Mouse (Mus musculus): Measurements from ENCODE around the gene Sh2d7. TPM values are rescaled to one million over a fixed set of nuclear protein-coding genes. Genes with fewer than 3 reads are reported as not detected.

The Sh2d7 gene
- polyA plus RNA-seq, 1 experiment from 2014 or later = not detected

DNA sequence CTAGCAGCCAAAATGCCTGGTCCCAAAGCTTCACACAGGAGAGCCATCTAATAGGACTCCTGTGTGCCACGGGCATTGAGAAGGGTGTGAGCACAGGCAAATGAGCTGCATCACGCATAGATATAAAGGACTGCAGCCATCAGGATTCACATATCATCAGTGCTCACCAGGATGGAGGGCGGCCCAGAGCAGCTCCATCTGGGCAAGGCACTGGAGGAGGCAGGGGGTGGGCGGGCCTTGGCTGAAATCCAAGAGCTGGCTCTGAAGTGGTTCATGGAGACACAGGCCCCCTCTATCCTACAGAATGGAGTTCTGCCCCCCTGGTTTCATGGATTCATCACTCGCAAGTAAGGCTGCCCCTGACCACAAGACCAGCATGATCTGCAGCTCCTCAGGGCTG, 4.8 kb upstream of the Sh2d7 start:
- peak; percentile 74 for DNase-seq
- WGBS = 42% methylated on average over 5 of the region's 5 CpGs
- ATAC-seq (ENCODE audit: low FRiP score, low TSS enrichment) = peak; percentile 62; the same call in 1 of the 2 replicates
- no peaks in the 10 kb centered on the region for H3K9me3 ChIP-seq (ENCODE audit: control insufficient read depth, low read length)
- no peaks in the 10 kb centered on the region for H3K27me3 ChIP-seq (ENCODE audit: control insufficient read depth, insufficient read depth, low read length)
- peak overlapping the region; percentile 46; the same call in 1 of the 2 replicates for H3K27ac ChIP-seq (replicated peaks; ENCODE audit: low read depth, low read length)
- H3K4me1 ChIP-seq (ENCODE audit: control insufficient read depth, insufficient read depth, low read length) = peaks cover 8% of the 10 kb centered on the region; the same call in 1 of the 2 replicates
- no peak overlapping the region for H3K4me3 ChIP-seq (replicated peaks; ENCODE audit: low read depth, low read length)
- no peak overlapping the region for H3K4me2 ChIP-seq (ENCODE audit: low read length)
- no peak overlapping the region for H3K9ac ChIP-seq (replicated peaks; ENCODE audit: low read length)
- no peaks in the 10 kb centered on the region for H3K36me3 ChIP-seq (ENCODE audit: control insufficient read depth, insufficient read depth, low read length)

DNA sequence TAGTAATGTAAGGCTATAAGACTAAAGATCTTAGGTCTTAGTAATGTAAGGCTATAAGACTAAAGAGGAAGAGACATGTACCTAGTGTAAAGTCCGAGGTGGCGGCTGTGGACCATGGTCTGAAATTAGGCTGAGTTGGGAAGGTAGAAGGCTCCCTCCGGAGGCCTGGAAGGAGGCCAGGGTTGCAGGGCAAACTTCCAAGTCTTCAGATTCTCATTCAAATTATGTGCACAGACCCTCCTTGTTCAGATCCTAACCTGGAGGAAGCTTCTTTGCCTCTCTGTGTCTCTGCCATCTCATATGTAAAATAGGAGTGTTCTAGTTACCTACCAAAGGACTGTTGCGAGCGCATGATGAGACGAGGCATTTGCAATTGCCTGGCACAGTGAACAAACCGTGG, 2.5 kb upstream of the Sh2d7 start:
- peak; percentile 51 for DNase-seq
- no peak for ATAC-seq (ENCODE audit: low FRiP score, low TSS enrichment)
- peaks cover 8% of the 10 kb centered on the region; the same call in 1 of the 2 replicates for H3K4me1 ChIP-seq (ENCODE audit: control insufficient read depth, insufficient read depth, low read length)
- no peak overlapping the region for H3K4me3 ChIP-seq (replicated peaks; ENCODE audit: low read depth, low read length)
- H3K9ac ChIP-seq (replicated peaks; ENCODE audit: low read length) = no peak overlapping the region
- H3K9me3 ChIP-seq (ENCODE audit: control insufficient read depth, low read length) = no peaks in the 10 kb centered on the region
- no peaks in the 10 kb centered on the region for H3K36me3 ChIP-seq (ENCODE audit: control insufficient read depth, insufficient read depth, low read length)
- H3K27ac ChIP-seq (replicated peaks; ENCODE audit: low read depth, low read length) = no peak overlapping the region
- no peaks in the 10 kb centered on the region for H3K27me3 ChIP-seq (ENCODE audit: control insufficient read depth, insufficient read depth, low read length)
- H3K4me2 ChIP-seq (ENCODE audit: low read length) = no peak overlapping the region
- 74% methylated on average over 7 of the region's 7 CpGs for WGBS

DNA sequence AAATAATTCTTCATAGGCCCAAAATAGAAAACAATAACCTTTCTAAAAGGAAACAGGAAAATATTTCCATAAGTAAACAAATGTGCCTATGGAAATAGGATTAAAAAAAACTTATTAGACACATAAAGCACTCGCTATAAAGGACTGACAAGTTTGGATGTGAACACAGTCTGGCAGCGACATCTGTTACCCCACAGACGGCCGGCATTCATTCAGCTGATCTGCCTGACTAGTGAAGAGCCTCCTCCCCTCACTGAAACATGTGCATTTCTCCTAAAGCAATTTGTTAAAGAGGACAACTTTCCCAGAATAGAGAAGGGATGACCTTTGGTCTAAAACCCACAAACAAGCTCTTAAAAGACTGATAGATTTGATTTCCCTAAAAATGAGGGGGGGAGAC, 1.8 kb upstream of the Sh2d7 start:
- no peak for ATAC-seq (ENCODE audit: low FRiP score, low TSS enrichment)
- no peak overlapping the region for H3K4me3 ChIP-seq (replicated peaks; ENCODE audit: low read depth, low read length)
- DNase-seq = peak; percentile 21
- no peaks in the 10 kb centered on the region for H3K9me3 ChIP-seq (ENCODE audit: control insufficient read depth, low read length)
- no peaks in the 10 kb centered on the region for H3K27me3 ChIP-seq (ENCODE audit: control insufficient read depth, insufficient read depth, low read length)
- no peaks in the 10 kb centered on the region for H3K36me3 ChIP-seq (ENCODE audit: control insufficient read depth, insufficient read depth, low read length)
- peaks cover 8% of the 10 kb centered on the region; the same call in 1 of the 2 replicates for H3K4me1 ChIP-seq (ENCODE audit: control insufficient read depth, insufficient read depth, low read length)
- no peak overlapping the region for H3K4me2 ChIP-seq (ENCODE audit: low read length)
- WGBS = 34% methylated on average over 4 of the region's 4 CpGs
- H3K27ac ChIP-seq (replicated peaks; ENCODE audit: low read depth, low read length) = no peak overlapping the region
- no peak overlapping the region for H3K9ac ChIP-seq (replicated peaks; ENCODE audit: low read length)

DNA sequence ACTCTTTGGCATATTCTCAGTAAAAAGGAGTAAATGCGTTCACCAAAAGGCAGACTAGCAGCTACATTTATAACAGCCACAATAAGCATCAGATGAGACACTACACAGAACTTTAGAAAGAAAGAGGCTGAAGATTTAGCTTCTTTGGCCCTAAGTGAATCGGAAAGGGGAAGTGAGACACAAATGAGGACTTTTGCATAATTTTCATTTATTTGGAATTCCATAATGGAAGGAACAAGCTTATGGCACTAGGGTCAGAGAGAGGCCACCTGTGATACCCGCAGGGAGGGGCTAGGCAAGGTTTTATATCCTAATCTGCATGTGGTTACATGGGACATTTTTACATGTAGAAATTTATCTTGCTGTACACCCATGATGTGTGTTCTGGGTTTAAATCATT, 1.3 kb upstream of the Sh2d7 start:
- ATAC-seq (ENCODE audit: low FRiP score, low TSS enrichment) = no peak

DNA sequence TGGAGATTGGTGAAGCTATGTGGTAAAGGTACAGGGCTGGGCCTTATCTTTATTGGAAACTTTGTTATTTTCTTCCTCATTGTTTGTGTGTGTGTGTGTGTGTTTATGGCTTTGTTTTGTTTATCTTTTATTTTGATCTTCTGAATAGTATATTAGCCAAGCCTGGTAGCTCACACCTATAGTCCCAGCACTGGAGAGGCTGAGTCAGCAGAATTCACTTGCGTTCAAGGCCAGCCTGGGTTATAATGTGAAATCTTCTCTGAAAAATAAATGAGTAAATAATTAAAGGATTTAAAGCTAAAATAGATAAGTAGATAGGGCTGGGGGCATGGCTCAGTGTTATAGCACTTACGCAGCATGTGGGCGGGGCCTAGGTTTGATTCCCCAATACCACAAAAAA, 540 bp upstream of the Sh2d7 start:
- Histone ChIP-seq H3K9me3 (ENCODE audit: control insufficient read depth, low read length) (no peaks in the 10 kb centered on the region), H3K27ac (replicated peaks; ENCODE audit: low read depth, low read length) (no peak overlapping the region), H3K36me3 (ENCODE audit: control insufficient read depth, insufficient read depth, low read length) (no peaks in the 10 kb centered on the region), H3K4me1 (ENCODE audit: control insufficient read depth, insufficient read depth, low read length) (peaks cover 8% of the 10 kb centered on the region; the same call in 1 of the 2 replicates), H3K4me3 (replicated peaks; ENCODE audit: low read depth, low read length) (no peak overlapping the region), H3K4me2 (ENCODE audit: low read length) (no peak overlapping the region), H3K27me3 (ENCODE audit: control insufficient read depth, insufficient read depth, low read length) (no peaks in the 10 kb centered on the region), H3K9ac (replicated peaks; ENCODE audit: low read length) (no peak overlapping the region)
- ATAC-seq (ENCODE audit: low FRiP score, low TSS enrichment) (no peak), DNase-seq (no peak)
- 97% methylated on average over 3 of the region's 3 CpGs for WGBS

More for the DNA sequence above, 1.3 kb upstream of the Sh2d7 start:
- no peak for DNase-seq
- no peaks in the 10 kb centered on the region for H3K27me3 ChIP-seq (ENCODE audit: control insufficient read depth, insufficient read depth, low read length)
- no peak overlapping the region for H3K27ac ChIP-seq (replicated peaks; ENCODE audit: low read depth, low read length)
- no peak overlapping the region for H3K4me3 ChIP-seq (replicated peaks; ENCODE audit: low read depth, low read length)
- no peaks in the 10 kb centered on the region for H3K9me3 ChIP-seq (ENCODE audit: control insufficient read depth, low read length)
- 83% methylated on average over 3 of the region's 3 CpGs for WGBS
- no peak overlapping the region for H3K4me2 ChIP-seq (ENCODE audit: low read length)
- H3K9ac ChIP-seq (replicated peaks; ENCODE audit: low read length) = no peak overlapping the region
- peaks cover 8% of the 10 kb centered on the region; the same call in 1 of the 2 replicates for H3K4me1 ChIP-seq (ENCODE audit: control insufficient read depth, insufficient read depth, low read length)
- H3K36me3 ChIP-seq (ENCODE audit: control insufficient read depth, insufficient read depth, low read length) = no peaks in the 10 kb centered on the region

DNA sequence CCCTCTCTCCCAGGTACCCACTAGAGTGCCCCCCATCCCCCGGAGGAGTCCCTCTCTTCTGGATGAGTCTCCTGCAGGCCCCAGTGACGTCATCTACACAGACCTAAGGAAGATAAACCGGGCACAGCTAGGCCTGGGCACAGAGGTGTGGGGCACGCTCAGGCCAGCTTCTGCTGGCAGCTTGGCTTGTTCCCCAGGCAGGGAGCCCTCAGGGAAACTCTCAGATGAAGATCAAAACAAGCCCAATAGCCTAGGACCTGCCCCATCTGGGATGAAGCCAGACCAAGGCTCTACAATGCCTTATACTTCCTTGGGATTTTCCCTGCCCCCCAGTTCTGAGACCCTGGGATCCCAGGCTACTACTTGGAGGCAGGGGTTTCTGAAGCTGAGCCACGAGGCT, 2.0 kb downstream of the Sh2d7 start:
- DNase-seq (no peak), ATAC-seq (ENCODE audit: low FRiP score, low TSS enrichment) (no peak)
- Histone ChIP-seq H3K36me3 (ENCODE audit: control insufficient read depth, insufficient read depth, low read length) (0 out of 2 replicates have a peak, but pooled peaks cover 5% of the 10 kb centered on the region), H3K9me3 (ENCODE audit: control insufficient read depth, low read length) (no peaks in the 10 kb centered on the region), H3K27ac (replicated peaks; ENCODE audit: low read depth, low read length) (no peak overlapping the region), H3K4me2 (ENCODE audit: low read length) (no peak overlapping the region), H3K27me3 (ENCODE audit: control insufficient read depth, insufficient read depth, low read length) (no peaks in the 10 kb centered on the region), H3K4me3 (replicated peaks; ENCODE audit: low read depth, low read length) (no peak overlapping the region), H3K9ac (replicated peaks; ENCODE audit: low read length) (no peak overlapping the region), H3K4me1 (ENCODE audit: control insufficient read depth, insufficient read depth, low read length) (no peaks in the 10 kb centered on the region)
- 80% methylated on average over 5 of the region's 5 CpGs for WGBS

DNA sequence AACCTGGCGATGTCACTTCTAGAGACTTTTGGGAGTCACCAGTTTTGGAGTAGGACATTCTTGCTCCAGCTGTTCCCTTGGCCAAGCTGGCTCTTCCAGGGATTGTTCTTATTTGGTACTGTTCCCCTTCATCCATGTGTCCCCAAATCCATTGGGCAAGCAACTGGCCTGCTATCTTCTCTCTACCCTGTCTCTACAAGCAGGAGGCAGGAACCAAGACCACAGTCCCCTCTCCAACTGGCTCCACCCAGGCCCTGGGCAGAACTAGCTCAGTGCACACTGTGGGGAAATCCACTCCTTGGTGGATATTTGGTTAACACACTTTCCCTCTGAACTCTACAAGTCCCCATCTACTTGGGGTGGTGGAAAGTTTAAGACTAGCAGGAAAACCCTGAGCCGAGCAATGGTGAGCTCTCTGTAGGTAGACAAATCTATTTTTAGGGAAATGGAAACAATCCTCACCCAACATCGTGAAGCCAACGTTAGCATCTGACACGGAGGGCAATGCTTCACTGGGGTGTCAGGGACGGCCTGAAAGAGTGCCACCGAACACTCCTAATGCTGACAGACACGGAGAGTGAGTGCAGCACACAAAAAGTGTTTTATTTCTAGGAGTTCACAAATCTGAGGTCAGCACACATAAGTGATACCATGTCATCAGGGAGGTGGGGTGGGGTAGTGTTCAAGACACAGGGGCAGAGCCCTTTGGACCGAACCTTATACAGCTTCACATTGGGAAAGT, 5.6 kb downstream of the Sh2d7 start:
- no peak for ATAC-seq (ENCODE audit: low FRiP score, low TSS enrichment)
- 89% methylated on average over 9 of the region's 9 CpGs for WGBS
- no peak overlapping the region for H3K27ac ChIP-seq (replicated peaks; ENCODE audit: low read depth, low read length)
- no peak for DNase-seq
- H3K27me3 ChIP-seq (ENCODE audit: control insufficient read depth, insufficient read depth, low read length) = no peaks in the 10 kb centered on the region
- 0 out of 2 replicates have a peak, but pooled peaks cover 18% of the 10 kb centered on the region for H3K36me3 ChIP-seq (ENCODE audit: control insufficient read depth, insufficient read depth, low read length)
- H3K4me3 ChIP-seq (replicated peaks; ENCODE audit: low read depth, low read length) = no peak overlapping the region
- H3K9ac ChIP-seq (replicated peaks; ENCODE audit: low read length) = no peak overlapping the region
- no peak overlapping the region for H3K4me2 ChIP-seq (ENCODE audit: low read length)
- H3K4me1 ChIP-seq (ENCODE audit: control insufficient read depth, insufficient read depth, low read length) = no peaks in the 10 kb centered on the region
- no peaks in the 10 kb centered on the region for H3K9me3 ChIP-seq (ENCODE audit: control insufficient read depth, low read length)

DNA sequence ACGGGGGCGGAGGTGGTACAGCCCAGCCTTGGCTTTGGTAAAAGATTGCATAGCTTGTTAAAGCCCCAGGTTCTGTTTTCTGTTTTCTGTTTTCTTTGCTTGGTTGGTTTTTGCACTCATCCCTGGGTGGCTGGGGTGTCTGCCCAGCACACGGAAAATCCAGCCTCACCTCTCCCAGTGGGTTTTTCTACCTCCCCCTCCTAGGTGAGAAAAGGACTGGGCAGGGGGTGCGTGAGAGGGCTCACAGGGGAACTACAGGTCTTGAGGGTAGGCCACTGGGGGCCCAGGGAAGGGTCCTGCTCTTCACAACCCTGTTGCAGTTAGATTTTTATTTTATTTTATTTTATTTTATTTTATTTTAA, 6.2 kb downstream of the Sh2d7 start:
- DNase-seq (no peak), ATAC-seq (ENCODE audit: low FRiP score, low TSS enrichment) (no peak)
- Histone ChIP-seq H3K9me3 (ENCODE audit: control insufficient read depth, low read length) (no peaks in the 10 kb centered on the region), H3K4me2 (ENCODE audit: low read length) (no peak overlapping the region), H3K27ac (replicated peaks; ENCODE audit: low read depth, low read length) (no peak overlapping the region), H3K36me3 (ENCODE audit: control insufficient read depth, insufficient read depth, low read length) (0 out of 2 replicates have a peak, but pooled peaks cover 18% of the 10 kb centered on the region), H3K27me3 (ENCODE audit: control insufficient read depth, insufficient read depth, low read length) (no peaks in the 10 kb centered on the region), H3K4me3 (replicated peaks; ENCODE audit: low read depth, low read length) (no peak overlapping the region), H3K9ac (replicated peaks; ENCODE audit: low read length) (no peak overlapping the region), H3K4me1 (ENCODE audit: control insufficient read depth, insufficient read depth, low read length) (no peaks in the 10 kb centered on the region)
- WGBS = 88% methylated on average over 4 of the region's 4 CpGs

DNA sequence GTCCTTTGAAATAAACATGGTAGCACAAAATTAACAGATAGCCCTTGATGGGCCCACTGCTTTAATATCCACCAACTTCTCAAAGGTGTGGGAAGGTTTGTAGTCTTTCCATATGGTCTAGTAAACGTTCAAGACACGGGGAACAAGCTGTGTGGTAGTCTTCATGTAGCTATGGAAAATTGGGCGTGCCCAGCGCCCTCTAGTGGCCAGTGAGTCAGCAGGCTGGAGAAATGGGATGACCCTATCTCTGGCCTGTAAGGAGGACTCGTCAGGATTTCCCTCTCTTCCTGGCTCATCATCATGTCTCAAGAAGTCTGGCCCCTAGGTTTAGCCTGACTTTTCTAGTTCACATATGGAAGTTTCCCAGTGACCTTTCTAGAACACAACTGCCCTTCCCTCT, 8.8 kb downstream of the Sh2d7 start:
- ATAC-seq (ENCODE audit: low FRiP score, low TSS enrichment) = no peak
- WGBS = 19% methylated on average over 5 of the region's 5 CpGs
- DNase-seq = peak; percentile 66

More for the DNA sequence above, 8.8 kb downstream of the Sh2d7 start:
- Histone ChIP-seq H3K9me3 (ENCODE audit: control insufficient read depth, low read length) (no peaks in the 10 kb centered on the region), H3K27me3 (ENCODE audit: control insufficient read depth, insufficient read depth, low read length) (no peaks in the 10 kb centered on the region), H3K4me1 (ENCODE audit: control insufficient read depth, insufficient read depth, low read length) (no peaks in the 10 kb centered on the region), H3K36me3 (ENCODE audit: control insufficient read depth, insufficient read depth, low read length) (0 out of 2 replicates have a peak, but pooled peaks cover 18% of the 10 kb centered on the region), H3K27ac (replicated peaks; ENCODE audit: low read depth, low read length) (no peak overlapping the region), H3K9ac (replicated peaks; ENCODE audit: low read length) (no peak overlapping the region), H3K4me2 (ENCODE audit: low read length) (no peak overlapping the region), H3K4me3 (replicated peaks; ENCODE audit: low read depth, low read length) (no peak overlapping the region)
